Mouse (Mus musculus): ENCODE measurements around the gene Wdr78. TPM values are rescaled to one million over a fixed set of nuclear protein-coding genes. Genes with fewer than 3 reads are reported as not detected.

Wdr78 gene
- total RNA-seq, 2 experiments from 2014 or later, result 0.59 to 1.1 TPM

Other genes with a start within 250 kb of the Wdr78 start
- gene Tctex1d1, start 135.9 kb downstream of the Wdr78 start, total RNA-seq (2021), result not detected
- gene Insl5, start 87.7 kb downstream of the Wdr78 start, total RNA-seq (2021), result not detected
- 10 to 100 TPM; 17.3 to 20.3 TPM for gene Mier1, start 165 bp downstream of the Wdr78 start, total RNA-seq (2021)
- gene Slc35d1, start 100.6 kb upstream of the Wdr78 start, total RNA-seq (2021), result 1 to 10 TPM; 5.2 to 5.4 TPM
- not detected for gene 4921539E11Rik, start 176.3 kb upstream of the Wdr78 start, total RNA-seq (2021)
- gene Oma1, start 199.3 kb upstream of the Wdr78 start, total RNA-seq (2021), result 10 to 100 TPM; 20.8 to 25.0 TPM